Mouse (Mus musculus): ENCODE measurements around the gene Vmn1r163.
"Not testable (repeated sequence)": the region's sequence is repeated elsewhere in the genome, so short reads cannot be mapped to it uniquely, and the experiment has no call there.

Gene Vmn1r163

DNA sequence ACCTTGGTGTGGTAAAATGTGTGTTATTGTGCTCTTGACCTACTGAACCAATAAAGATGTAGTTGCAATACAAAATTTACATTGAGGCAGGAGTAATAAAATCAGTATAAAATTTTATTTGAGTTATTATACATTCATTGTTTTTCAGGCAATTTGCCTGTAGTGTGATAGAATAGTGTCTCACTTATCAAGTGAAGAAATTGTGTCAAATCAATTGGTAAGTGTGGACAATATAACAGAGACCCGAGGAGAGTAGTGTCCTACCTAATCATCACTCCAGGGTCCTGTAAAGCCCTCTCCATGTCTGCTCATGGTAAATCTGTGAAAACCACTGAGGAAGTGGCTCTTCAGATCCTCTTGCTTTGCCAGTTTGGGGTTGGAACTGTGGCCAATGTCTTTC is at the start of gene Vmn1r163:
TSS of gene Vmn1r163 (plus strand) at position 301 of the 400 bp plus-strand sequence.
- in situ Hi-C loops (cut with MboI, MseI), result not testable (repeated sequence)

DNA sequence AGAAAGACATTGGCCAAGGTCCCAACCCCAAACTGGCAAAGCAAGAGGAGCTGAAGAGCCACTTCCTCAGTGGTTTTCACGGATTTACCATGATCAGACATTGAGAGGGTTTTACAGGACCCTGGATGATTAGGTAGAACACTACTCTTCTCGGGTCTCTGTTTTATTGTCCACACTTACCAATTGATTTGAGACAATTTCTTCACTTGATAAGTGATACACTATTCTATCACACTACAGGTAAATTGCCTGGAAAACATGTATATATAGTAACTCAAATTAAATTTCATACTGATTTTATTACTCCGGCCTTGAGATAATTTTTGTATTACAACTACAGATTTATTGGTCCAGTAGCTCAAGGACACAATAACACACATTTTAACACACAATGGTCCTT is 35.5 kb upstream of the Vmn1r163 start, which contains the start of gene Gm4216:
TSS of gene Gm4216 (minus strand) at position 101 of the 400 bp plus-strand sequence.
- in situ Hi-C loops (cut with MboI, MseI), result not testable (repeated sequence)

DNA sequence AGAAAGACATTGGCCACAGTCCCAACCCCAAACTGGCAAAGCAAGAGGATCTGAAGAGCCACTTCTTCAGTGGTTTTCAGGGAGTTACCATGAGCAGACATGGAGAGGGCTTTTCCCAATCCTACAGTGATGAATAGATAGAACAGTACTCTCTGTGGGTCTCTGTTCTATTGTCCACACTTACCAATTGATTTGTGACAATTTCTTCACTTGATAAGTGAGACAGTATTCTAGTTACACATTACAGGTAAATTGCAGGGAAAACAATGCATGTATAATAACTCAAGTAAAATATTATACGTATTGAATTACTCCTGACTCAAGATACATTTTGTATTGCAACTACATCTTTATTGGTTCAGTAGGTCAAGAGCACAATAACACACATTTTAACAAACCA is 12.0 kb downstream of the Vmn1r163 start, which contains the start of gene Gm8720:
TSS of gene Gm8720 (minus strand) at position 101 of the 400 bp plus-strand sequence.
- in situ Hi-C loops (cut with MboI, MseI), result not testable (repeated sequence)
